Mouse (Mus musculus) testis, adult 2 months (tissue): ENCODE results near the gene Eif3b.

Source experiments
- CTCF ChIP-seq: fragments of 200-500 bp; IDR thresholded peaks from 2 replicates; pipeline ENCODE4 v1.5.1; 2012; ENCODE audit warnings: low read depth, mild to moderate bottlenecking, inconsistent platforms, low read length, moderate library complexity; ENCODE audit not compliant: control insufficient read depth, insufficient read depth, insufficient replicate concordance
- POLR2A ChIP-seq: fragments of 200-500 bp; IDR thresholded peaks from 2 replicates; pipeline ENCODE4 v1.6.1; 2012; ENCODE audit warnings: low read depth, mild to moderate bottlenecking, inconsistent platforms, low read length, moderate library complexity; ENCODE audit not compliant: control insufficient read depth

DNA sequence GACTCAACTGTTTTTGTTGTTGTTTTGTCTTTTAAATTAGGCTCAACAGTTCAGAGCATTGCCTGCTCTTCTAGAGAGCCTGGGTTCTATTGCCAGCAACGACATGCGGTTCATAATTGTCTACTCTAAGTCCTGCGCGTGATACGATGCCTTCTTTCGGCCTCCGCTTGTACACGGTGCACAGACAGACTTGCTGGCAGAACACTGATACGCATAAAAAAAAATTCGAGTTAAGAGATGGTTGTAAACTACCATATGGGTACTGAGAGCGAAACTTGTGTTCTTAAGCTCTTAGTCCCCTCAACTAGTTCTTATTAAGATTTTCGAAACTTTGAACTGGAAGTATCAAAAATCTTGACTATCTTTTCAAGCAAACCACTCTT is 1.0 kb upstream of the Eif3b start:
- TF ChIP-seq POLR2A: no peak
- TF ChIP-seq CTCF: no peak
